Mouse (Mus musculus): ENCODE data around the gene Gm5127.

Gm5127 gene

GRCm38 (mm10) chrX:106582886-106583285 lies at the start of gene Gm5127:
Gm5127 (plus strand) TSS chrX:106583186.
- DNase-seq (ENCODE audit: extremely low read depth, insufficient read length, low spot score): no peak

- DNase-seq (ENCODE audit: extremely low read depth, insufficient read length, low spot score): no peak
These were observed 46.6 kb upstream of the Gm5127 start for GRCm38 (mm10) chrX:106536359-106536758.

GRCm38 (mm10) chrX:106555457-106555856 lies 27.5 kb upstream of the Gm5127 start:
- DNase-seq (ENCODE audit: extremely low read depth, insufficient read length, low spot score): no peak

GRCm38 (mm10) chrX:106578966-106579365 lies 4.0 kb upstream of the Gm5127 start:
- no peak for DNase-seq (ENCODE audit: extremely low read depth, insufficient read length, low spot score)

- DNase-seq (ENCODE audit: extremely low read depth, insufficient read length, low spot score): no peak
These were observed 2.6 kb upstream of the Gm5127 start for GRCm38 (mm10) chrX:106580410-106580809.

GRCm38 (mm10) chrX:106582197-106582596 lies 789 bp upstream of the Gm5127 start:
- DNase-seq (ENCODE audit: extremely low read depth, insufficient read length, low spot score): no peak

GRCm38 (mm10) chrX:106593914-106594313 lies 10.9 kb downstream of the Gm5127 start:
- DNase-seq (ENCODE audit: extremely low read depth, insufficient read length, low spot score): no peak

- DNase-seq (ENCODE audit: extremely low read depth, insufficient read length, low spot score): no peak
These were observed 12.9 kb downstream of the Gm5127 start for GRCm38 (mm10) chrX:106595904-106596303.

GRCm38 (mm10) chrX:106602574-106603258 lies 19.7 kb downstream of the Gm5127 start:
- no peak for DNase-seq (ENCODE audit: extremely low read depth, insufficient read length, low spot score)

- DNase-seq (ENCODE audit: extremely low read depth, insufficient read length, low spot score): no peak
These were observed 20.4 kb downstream of the Gm5127 start, which contains the start of gene Cysltr1 for GRCm38 (mm10) chrX:106603386-106603785. Cysltr1 (minus strand) TSS chrX:106603679.

GRCm38 (mm10) chrX:106622512-106622911 lies 39.5 kb downstream of the Gm5127 start:
- DNase-seq (ENCODE audit: extremely low read depth, insufficient read length, low spot score): no peak

- no peak for DNase-seq (ENCODE audit: extremely low read depth, insufficient read length, low spot score)
These were observed 40.7 kb downstream of the Gm5127 start for GRCm38 (mm10) chrX:106623667-106624066.

- DNase-seq (ENCODE audit: extremely low read depth, insufficient read length, low spot score): no peak
These were observed 45.5 kb downstream of the Gm5127 start for GRCm38 (mm10) chrX:106628514-106628913.

- DNase-seq (ENCODE audit: extremely low read depth, insufficient read length, low spot score): no peak
These were observed 50.6 kb downstream of the Gm5127 start for GRCm38 (mm10) chrX:106633543-106633942.

- no peak for DNase-seq (ENCODE audit: extremely low read depth, insufficient read length, low spot score)
These were observed 52.0 kb downstream of the Gm5127 start for GRCm38 (mm10) chrX:106634799-106635541.

- no peak for DNase-seq (ENCODE audit: extremely low read depth, insufficient read length, low spot score)
These were observed 79.1 kb downstream of the Gm5127 start for GRCm38 (mm10) chrX:106662101-106662500.

- no peak for DNase-seq (ENCODE audit: extremely low read depth, insufficient read length, low spot score)
These were observed 121.6 kb downstream of the Gm5127 start for GRCm38 (mm10) chrX:106704590-106704989.

GRCm38 (mm10) chrX:106717160-106717559 lies 134.2 kb downstream of the Gm5127 start:
- no peak for DNase-seq (ENCODE audit: extremely low read depth, insufficient read length, low spot score)

- no peak for DNase-seq (ENCODE audit: extremely low read depth, insufficient read length, low spot score)
These were observed 159.3 kb downstream of the Gm5127 start for GRCm38 (mm10) chrX:106742241-106742640.

- no peak for DNase-seq (ENCODE audit: extremely low read depth, insufficient read length, low spot score)
These were observed 172.3 kb downstream of the Gm5127 start for GRCm38 (mm10) chrX:106755272-106755671.
